Mouse (Mus musculus): Measurements from ENCODE around the gene Krtap31-1.

GRCm38 (mm10) chr11:99948175-99948574 lies 40.5 kb downstream of the Krtap31-1 start, which contains the start of gene Krtap9-5:
- no peak for TF ChIP-seq CTCF (IDR thresholded peaks at IDR 0.05; ENCODE audit: control insufficient read depth, insufficient read depth, low read length)
- TF ChIP-seq POLR2A (IDR thresholded peaks at IDR 0.05; ENCODE audit: borderline replicate concordance, control insufficient read depth, low read depth, low read length): no peak
